Mouse (Mus musculus) spleen, postnatal 36 days (tissue): ENCODE measurements at regions not wholly inside any gene's neighbourhood (a gene's known extent, or its start where the extent isn't known, plus 50 kb on each side); places are given as distances from the start of the nearest gene placed in this dataset.

Source experiments
- DNase-seq, 2 experiments: peaks; one replicate each; pipeline ENCODE4 v3.0.0; 2022; ENCODE audit warnings: low spot score in 2 of 2, mixed read lengths in 1 of 2

- DNase-seq: no peak
Measured at GRCm38 (mm10) chr10:66796296-66796695, 299.6 kb upstream of the Jmjd1c start.

DNA sequence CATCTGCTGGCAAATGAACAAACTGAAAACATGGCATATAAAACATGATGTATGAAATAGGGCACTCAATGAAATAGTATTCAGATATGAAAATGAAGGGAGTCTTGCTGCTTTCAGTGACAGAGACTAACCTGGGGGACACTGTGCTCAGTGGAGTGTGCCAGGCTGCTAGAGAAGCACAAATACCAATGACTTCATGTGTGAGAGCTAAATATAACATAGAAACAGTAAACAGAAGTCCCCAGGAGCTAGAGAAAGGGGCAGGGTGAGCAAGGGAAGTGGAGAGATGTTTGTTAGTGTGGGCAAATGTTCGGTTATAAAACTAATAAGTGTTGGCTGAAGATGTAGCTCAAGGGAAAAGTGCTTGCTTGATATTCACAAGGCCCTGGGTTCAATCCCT, 293.2 kb upstream of the Jmjd1c start:
- no peak for DNase-seq

- peak in 1 of 2 experiments; percentile 10 for DNase-seq
Measured at GRCm38 (mm10) chr10:66807261-66807968, 288.5 kb upstream of the Jmjd1c start.

DNA sequence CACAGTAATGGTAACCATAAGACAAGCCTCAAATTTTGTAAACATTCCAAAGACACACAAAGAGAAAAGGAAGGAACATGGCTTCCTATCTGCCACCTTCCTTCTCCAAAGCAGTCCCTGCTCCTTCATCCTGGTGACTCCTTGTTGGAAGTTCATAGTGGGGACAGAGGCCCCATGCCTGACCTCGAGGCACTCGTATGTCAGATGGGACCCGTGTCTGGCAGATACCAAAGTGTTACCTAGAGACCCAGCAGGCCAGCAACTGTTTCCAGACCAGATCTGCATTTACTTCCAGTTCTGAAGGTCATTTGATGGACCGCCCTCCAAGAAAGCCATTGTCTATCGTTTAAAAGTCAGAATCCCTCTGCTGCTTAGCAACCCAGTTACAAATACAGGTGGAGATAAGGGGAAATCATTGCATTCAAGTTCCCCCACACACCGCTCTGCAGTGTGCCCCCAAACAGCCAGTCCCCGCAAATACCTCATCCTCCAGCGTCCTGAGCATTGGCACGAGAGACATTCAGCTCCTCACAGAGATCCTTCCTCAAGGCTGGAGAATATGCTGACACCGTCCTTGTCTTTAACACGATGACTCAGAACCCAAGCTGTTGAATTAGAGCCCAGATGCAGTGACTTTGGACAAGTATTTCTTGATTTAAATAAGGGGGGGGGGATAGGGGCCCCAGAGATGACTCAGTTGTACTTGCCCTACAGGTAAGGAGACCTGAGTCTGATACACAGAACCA, 283.2 kb upstream of the Jmjd1c start:
- DNase-seq: no peak

- no peak for DNase-seq
Measured at GRCm38 (mm10) chr10:66813850-66814564, 281.9 kb upstream of the Jmjd1c start.

GRCm38 (mm10) chr10:66814565-66815201, 281.2 kb upstream of the Jmjd1c start:
- DNase-seq: peak; percentile 38 to 43

DNA sequence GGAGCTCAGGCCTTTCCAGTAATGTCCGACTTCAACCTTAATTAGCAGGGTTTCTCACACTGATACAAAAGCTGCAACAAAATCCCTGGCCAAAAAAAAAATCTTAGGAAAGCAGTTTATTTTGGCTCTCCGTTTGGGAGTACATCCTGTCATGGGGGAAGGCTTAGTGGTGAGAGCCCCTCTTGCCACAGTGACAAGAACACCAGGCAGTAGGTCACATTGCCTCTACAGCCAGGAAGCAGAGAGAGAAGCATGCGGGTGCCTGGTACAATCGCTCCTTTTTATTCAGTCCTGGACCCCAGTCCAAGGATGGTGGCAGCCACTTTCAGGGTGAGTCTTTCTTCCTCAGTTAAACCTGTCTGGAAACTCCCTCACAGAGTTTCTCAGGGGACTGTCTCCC, 280.0 kb upstream of the Jmjd1c start:
- DNase-seq: no peak

- DNase-seq: no peak
Measured at GRCm38 (mm10) chr10:66816776-66817175, 279.1 kb upstream of the Jmjd1c start.

DNA sequence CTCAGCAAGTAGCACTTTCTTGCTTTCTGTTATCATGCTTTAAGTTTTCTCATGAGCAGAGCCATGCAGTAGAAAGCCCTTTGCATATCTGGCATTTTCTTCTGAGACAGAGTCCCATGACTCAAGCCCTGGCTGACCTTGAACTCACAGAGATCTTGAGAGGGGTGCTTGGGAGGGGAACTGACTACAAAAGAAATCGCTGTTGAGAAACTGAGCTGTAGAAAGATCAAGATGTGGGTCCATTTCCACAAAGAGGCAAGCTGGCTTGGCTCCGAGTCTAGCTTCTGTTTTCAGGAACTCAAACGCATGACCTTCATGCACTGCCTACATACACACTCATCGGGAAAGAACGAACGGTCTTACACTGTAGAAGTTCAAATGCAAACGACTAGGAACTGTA, 278.0 kb upstream of the Jmjd1c start:
- DNase-seq: no peak

- no peak for DNase-seq
Measured at GRCm38 (mm10) chr10:66819517-66819916, 276.4 kb upstream of the Jmjd1c start.

DNA sequence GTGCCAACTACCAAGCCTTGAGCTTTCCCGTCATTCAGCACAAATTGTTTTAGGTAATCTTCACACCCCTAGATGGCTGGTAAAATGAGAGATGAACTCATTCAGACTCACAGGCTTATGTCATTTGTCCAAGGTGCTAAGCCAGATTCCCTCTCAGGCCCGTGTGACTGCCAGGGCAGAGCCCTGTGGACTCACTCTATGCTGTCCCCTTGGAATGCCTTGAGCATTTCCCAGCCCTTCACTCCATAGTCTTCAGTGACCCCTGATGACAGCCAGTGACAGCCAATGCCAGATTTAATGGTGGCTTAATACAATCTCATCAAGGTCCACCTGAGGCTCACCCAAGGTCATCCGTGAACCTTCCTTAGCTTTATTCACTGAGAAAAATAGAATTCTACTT, 270.2 kb upstream of the Jmjd1c start:
- no peak for DNase-seq

- DNase-seq: no peak
Measured at GRCm38 (mm10) chr10:66826327-66826726, 269.6 kb upstream of the Jmjd1c start.

DNA sequence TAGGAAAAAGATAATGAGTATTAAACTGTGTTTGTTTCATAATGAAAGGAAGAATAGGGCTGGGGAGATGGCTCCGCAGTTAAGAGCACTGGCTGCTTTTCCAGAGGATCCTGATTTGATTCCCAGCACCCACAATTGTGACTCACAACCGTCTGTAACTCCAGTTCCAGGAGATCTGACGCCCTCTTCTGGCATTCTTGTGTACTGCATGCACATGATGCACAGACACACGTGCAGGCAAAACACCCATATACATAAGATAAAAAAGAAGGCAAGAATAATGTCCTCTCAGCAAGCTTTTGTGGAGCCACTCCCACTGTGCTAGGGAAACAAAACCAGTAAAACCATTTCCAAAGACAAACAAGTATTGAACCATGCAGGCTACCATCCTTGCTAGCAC, 261.0 kb upstream of the Jmjd1c start:
- no peak for DNase-seq

- no peak for DNase-seq
Measured at GRCm38 (mm10) chr10:66839058-66839457, 256.9 kb upstream of the Jmjd1c start.

- DNase-seq: no peak
Measured at GRCm38 (mm10) chr10:66843258-66843657, 252.7 kb upstream of the Jmjd1c start.

DNA sequence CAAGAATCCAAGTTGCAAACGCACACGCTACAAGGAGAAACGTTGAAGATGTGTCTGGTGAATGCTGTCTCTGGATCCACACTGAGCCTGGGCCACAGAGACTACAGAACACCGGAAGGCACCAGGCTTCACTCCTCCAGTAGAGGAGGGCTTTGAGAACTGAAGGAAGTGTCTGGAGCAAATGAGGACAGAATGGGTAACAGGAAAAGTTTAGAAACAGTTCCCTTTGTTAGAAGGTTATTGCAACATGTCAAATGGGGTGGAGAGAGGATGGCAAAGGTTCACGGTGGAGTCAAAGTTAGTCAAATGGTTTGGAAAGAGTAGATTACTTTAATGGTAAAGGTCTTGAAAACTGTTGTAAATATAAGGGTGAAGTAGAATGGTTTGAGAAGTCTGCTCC, 247.1 kb upstream of the Jmjd1c start:
- no peak for DNase-seq

GRCm38 (mm10) chr10:66849681-66850080, 246.2 kb upstream of the Jmjd1c start:
- no peak for DNase-seq

- DNase-seq: no peak
Measured at GRCm38 (mm10) chr10:66850972-66851478, 244.9 kb upstream of the Jmjd1c start.

- no peak for DNase-seq
Measured at GRCm38 (mm10) chr10:66851841-66852240, 244.1 kb upstream of the Jmjd1c start.

- DNase-seq: no peak
Measured at GRCm38 (mm10) chr10:66852708-66853107, 243.2 kb upstream of the Jmjd1c start.

GRCm38 (mm10) chr10:66853258-66853657, 242.7 kb upstream of the Jmjd1c start:
- peak; percentile 74 to 79 for DNase-seq

DNA sequence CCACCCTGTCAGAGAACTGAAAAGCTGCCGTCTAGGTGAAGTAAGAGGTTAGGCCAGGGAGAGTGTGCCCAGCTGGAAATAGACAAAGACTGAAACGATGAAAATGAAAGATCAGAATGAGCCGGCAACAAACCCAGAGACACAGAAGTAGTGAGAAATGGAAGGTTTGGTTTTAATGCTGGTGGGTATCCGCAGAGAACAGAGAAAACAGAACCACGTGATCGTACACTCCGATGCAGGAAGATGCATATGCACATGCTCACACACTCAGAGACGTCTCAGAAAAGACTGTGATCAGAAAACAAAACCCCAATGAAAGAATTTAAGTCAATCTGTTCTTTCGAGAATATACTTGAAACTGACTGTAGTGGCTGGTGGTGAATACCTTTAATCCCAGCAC, 241.0 kb upstream of the Jmjd1c start:
- DNase-seq: no peak
